Mouse (Mus musculus) megakaryocyte, embryonic 14.5 days (primary cell): ENCODE measurements at regions not wholly inside any gene's neighbourhood (a gene's known extent, or its start where the extent isn't known, plus 50 kb on each side); places are given as distances from the start of the nearest gene placed in this dataset.

ENCODE experiments used
- FLI1 ChIP-seq: IDR thresholded peaks from 2 replicates; pipeline ENCODE4 v1.6.1; 2012; ENCODE audit warnings: low read length, inconsistent platforms, mixed read lengths
- GATA1 ChIP-seq: IDR thresholded peaks from 3 replicates; pipeline ENCODE4 v1.6.1; 2012; ENCODE audit warnings: mixed read lengths, low read length, inconsistent platforms, borderline replicate concordance

DNA sequence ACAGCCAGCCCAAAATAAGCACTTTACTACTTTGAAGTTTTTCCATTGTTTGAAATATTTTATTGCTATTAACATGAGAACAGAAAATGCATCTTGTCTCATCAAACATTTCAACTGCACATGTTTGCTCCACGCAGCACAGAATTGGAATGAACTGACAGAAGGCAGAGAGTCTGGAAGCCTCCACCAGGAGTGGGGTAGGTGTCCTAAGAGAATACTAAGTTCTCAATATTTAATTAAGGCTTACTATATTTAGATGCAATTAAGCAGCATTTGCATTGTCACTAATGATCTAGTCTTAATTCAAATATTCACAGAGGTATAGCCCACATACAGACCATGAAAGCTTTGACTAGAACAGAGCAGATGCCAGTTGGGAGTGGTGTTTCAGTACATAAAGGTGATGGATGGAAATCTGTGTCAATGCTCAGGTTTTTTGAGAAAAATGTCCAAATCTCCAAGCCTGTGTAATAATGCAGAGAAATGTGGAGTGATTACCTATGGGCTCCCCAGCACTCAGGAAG is 491.2 kb downstream of the Tm4sf1 start:
- no peak for TF ChIP-seq GATA1
- TF ChIP-seq FLI1, result no peak
